Mouse (Mus musculus): ENCODE measurements around the gene Clip1. TPM values are rescaled to one million over a fixed set of nuclear protein-coding genes. Genes with fewer than 3 reads are reported as not detected.

Clip1 gene
- polyA plus RNA-seq (2015; fragmentation: Nextera tagmentation; extraction: Ambion mirVana) = 41.6 and 53.8 TPM in 2 replicates

GRCm38 (mm10) chr5:123684221-123685144 is at the start of gene Clip1:
Gene Clip1 (minus strand): TSS chr5:123684618.

GRCm38 (mm10) chr5:123720328-123721311 is 36.2 kb upstream of the Clip1 start, which contains the start of gene Zcchc8:
Gene Zcchc8 (minus strand): TSS chr5:123721100.

GRCm38 (mm10) chr5:123572357-123573186 is 111.8 kb downstream of the Clip1 start, which contains the start of gene Vps33a:
Gene Vps33a (minus strand): TSS chr5:123573038.

Other genes with a start within 250 kb of the Clip1 start
- gene Lrrc43, start 195.3 kb downstream of the Clip1 start, polyA plus RNA-seq (2015; fragmentation: Nextera tagmentation; extraction: Ambion mirVana) = not detected in 2 replicates
- not detected in 2 replicates for gene Il31, start 195.1 kb downstream of the Clip1 start, polyA plus RNA-seq (2015; fragmentation: Nextera tagmentation; extraction: Ambion mirVana)
- gene B3gnt4, start 174.2 kb downstream of the Clip1 start, polyA plus RNA-seq (2015; fragmentation: Nextera tagmentation; extraction: Ambion mirVana) = 0.23 TPM in 1 of 2 replicates, not detected in the other
- 77.9 and 81.1 TPM in 2 replicates for gene Diablo, start 160.4 kb downstream of the Clip1 start, polyA plus RNA-seq (2015; fragmentation: Nextera tagmentation; extraction: Ambion mirVana)
- gene Gm49027, start 159.1 kb downstream of the Clip1 start, polyA plus RNA-seq (2015; fragmentation: Nextera tagmentation; extraction: Ambion mirVana) = 0.14 and 0.36 TPM in 2 replicates
- 13.7 and 14.5 TPM in 2 replicates for gene Vps33a, start 111.6 kb downstream of the Clip1 start, polyA plus RNA-seq (2015; fragmentation: Nextera tagmentation; extraction: Ambion mirVana)
- 23.0 and 34.2 TPM in 2 replicates for gene Zcchc8, start 36.5 kb upstream of the Clip1 start, polyA plus RNA-seq (2015; fragmentation: Nextera tagmentation; extraction: Ambion mirVana)
- gene Rsrc2, start 64.8 kb upstream of the Clip1 start, polyA plus RNA-seq (2015; fragmentation: Nextera tagmentation; extraction: Ambion mirVana) = 56.9 and 68.2 TPM in 2 replicates
- gene Kntc1, start 65.1 kb upstream of the Clip1 start, polyA plus RNA-seq (2015; fragmentation: Nextera tagmentation; extraction: Ambion mirVana) = 8.0 and 12.9 TPM in 2 replicates
- 1.6 and 5.8 TPM in 2 replicates for gene Hcar2, start 180.9 kb upstream of the Clip1 start, polyA plus RNA-seq (2015; fragmentation: Nextera tagmentation; extraction: Ambion mirVana)
- gene Hcar1, start 195.4 kb upstream of the Clip1 start, polyA plus RNA-seq (2015; fragmentation: Nextera tagmentation; extraction: Ambion mirVana) = 4.4 and 5.1 TPM in 2 replicates
- gene Denr, start 222.6 kb upstream of the Clip1 start, polyA plus RNA-seq (2015; fragmentation: Nextera tagmentation; extraction: Ambion mirVana) = 77.7 and 104 TPM in 2 replicates
- gene Gm43518, start 242.8 kb upstream of the Clip1 start, polyA plus RNA-seq (2015; fragmentation: Nextera tagmentation; extraction: Ambion mirVana) = 1.1 and 1.9 TPM in 2 replicates
- gene Ccdc62, start 246.1 kb upstream of the Clip1 start, polyA plus RNA-seq (2015; fragmentation: Nextera tagmentation; extraction: Ambion mirVana) = 4.6 and 6.0 TPM in 2 replicates